Mouse (Mus musculus) CD4-positive, CD25-positive, alpha-beta regulatory T cell, adult 2 months (primary cell): ENCODE measurements around the gene Gipc1.

Experiments used
- DNase-seq: peaks from one replicate; pipeline ENCODE4 v3.0.0-alpha.2; 2012; ENCODE audit warnings: low read depth, low spot score

The Gipc1 gene

GRCm38 (mm10) chr8:83648031-83648430 is 4.4 kb upstream of the Gipc1 start:
- no peak for DNase-seq

DNA sequence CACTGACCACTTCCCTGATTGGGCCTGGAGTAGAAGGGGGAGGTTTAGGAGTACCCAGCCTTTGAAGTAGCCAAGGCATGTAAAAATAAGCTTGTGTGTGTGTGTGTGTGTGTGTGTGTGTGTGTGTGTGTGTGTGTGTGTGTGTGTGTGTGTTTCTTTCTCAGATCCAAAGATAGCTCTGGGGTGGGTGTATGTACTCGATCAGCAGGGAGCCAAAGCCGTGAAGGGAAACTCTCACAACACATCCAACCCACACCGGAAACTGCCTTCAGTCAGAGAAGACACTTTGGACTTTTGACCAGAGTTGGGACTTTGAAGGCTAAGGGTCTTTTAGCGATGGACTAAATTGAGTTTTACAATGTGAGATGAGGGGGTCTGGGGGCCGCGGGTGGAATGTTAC is 2.8 kb upstream of the Gipc1 start:
- DNase-seq, result no peak

DNA sequence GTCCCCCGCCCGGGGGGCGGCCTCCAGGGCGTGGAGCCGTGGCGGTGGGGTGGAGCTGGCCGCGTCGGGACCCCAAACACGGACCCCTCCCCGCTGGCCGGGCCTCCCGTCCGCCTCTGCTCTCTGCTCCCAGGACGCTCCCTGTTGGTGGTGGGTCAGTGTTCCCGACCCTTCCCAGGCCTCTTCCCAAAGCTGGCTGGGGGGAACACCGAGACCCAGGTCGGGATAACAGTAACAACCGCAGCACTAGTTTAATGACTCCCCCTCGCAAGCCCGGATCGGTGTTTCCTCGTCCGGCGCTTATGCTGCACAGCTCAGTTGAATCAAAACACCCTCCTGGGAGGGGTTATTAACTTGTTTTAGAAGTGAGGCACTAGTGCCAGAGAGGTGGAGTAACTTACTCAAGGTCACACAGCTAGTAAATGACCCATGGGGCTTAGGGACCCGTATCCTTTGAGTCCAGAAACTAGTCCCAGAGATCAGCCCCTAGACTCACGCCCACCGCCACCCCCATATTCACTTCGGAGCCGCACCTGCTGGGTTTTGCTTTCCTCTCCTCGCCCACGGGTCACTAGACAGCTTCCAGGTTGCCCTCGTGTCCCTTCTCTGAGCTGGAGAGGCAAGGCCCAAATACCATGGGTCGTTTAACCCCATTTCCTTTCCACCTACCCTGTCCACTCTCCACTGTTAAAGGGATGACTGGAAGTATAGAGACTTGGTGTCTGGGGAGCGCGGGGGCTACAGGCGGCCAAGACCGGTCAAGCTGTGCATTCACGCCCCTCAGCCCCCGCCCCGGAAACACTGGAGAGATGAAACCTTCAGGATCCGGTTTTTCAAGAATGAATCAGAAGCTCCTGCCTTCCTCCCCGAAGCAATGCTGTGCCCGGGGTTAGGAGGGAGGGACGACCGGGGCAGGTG is 526 bp downstream of the Gipc1 start:
- DNase-seq, result peak; percentile 37

DNA sequence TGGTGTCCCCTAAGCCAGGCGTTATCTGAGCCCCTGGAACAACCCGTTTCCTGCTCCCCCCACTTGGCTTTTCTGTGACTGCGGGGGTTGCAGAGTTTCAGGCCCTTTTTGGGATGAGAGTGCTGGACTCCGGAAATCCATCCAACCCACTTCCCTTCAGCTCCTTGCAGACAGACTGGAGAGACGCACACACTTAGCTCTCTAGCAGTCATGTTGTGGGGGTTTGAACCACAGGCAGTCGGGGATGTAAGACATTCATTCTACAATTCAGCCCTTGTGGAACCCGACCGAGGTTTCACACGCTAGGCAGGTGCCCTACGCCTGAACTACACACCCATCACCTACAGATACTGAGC is 1.2 kb downstream of the Gipc1 start:
- DNase-seq, result peak; percentile 26

GRCm38 (mm10) chr8:83654725-83655124 is 2.2 kb downstream of the Gipc1 start:
- DNase-seq, result no peak

DNA sequence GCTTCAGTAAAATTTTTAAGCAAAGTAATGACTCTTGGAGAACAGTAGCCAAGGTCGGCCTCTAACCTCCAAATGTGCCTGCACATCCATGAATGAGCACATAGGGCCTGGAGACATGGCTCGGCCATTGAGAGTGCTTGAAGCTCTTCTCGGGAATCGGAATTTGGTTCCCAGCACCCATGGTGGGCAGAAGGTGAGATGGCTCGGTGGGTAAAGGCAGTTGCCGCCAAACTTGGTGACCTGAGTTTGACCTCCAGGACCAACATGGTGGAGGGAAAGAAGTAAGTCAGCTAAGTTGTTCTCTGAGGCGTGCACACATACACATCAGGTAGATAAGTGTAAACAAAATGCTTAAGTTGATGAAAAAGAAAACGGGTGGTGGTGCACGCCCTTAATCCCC is 3.6 kb downstream of the Gipc1 start:
- DNase-seq, result no peak

- DNase-seq, result no peak
Observed at GRCm38 (mm10) chr8:83656484-83657246, 4.2 kb downstream of the Gipc1 start.

GRCm38 (mm10) chr8:83660545-83660944 is 8.1 kb downstream of the Gipc1 start:
- DNase-seq, result no peak

GRCm38 (mm10) chr8:83660995-83661680 is 8.7 kb downstream of the Gipc1 start:
- no peak for DNase-seq

DNA sequence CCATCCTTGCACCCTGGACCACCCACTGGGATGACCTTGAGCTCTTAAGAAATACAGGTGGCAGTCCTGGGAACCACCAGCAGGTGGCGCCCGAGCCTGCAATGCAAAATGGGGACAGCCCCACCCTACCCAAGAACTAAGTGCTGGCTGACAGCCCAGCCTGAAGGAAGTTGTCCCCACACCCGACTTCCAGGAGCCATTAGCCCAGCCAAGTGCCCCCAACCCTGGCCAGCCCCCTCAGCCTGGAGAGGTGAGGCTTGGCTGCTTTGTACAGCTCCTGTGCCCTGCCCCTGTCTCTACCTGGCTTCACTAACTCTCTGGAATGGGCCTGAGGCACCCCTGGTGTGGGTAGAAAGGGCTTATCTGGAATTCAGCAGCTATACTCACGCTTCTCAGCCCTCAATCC is 9.9 kb downstream of the Gipc1 start:
- peak; percentile 93 for DNase-seq

GRCm38 (mm10) chr8:83664096-83664495 is 11.6 kb downstream of the Gipc1 start:
- no peak for DNase-seq

DNA sequence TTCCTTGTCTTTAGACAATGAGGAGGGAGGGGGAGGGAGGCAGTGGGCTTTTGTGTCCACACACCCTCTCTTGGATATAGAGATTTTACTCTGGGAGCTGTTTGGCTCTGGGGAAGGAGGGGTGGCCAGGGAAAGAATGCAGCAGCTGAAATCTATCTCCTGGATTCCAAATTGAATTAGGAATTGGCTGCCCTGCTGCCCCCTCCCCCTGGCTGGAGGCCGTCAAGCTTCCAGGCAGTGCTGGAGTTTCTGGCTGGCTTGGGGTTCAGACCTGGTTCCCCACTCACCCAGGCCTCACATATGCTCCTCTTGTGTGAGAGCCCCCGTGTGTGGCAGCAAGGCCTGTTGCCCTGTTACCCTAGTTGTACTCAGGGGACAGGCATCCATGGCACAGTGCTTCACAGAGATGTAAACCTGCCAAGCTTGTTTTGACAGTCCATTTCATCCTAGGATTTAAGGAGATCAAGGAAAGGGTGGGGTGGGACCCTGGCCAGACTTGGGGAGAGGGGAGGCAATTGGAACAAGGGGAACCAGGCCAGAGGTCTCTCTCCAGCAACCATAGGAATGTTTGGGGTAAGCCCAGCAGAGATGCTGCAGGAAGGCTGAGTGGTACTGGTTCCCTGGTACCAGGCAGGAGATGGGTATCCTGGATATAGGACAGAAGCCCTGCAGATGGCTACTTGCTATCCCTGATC is 12.6 kb downstream of the Gipc1 start:
- DNase-seq, result no peak

- DNase-seq, result peak; percentile 23
Observed at GRCm38 (mm10) chr8:83665969-83666865, 13.7 kb downstream of the Gipc1 start, which contains the start of gene Ptger1. Ptger1 (plus strand) TSS chr8:83666678.

- DNase-seq, result no peak
Observed at GRCm38 (mm10) chr8:83666866-83667234, 14.4 kb downstream of the Gipc1 start.

- no peak for DNase-seq
Observed at GRCm38 (mm10) chr8:83667526-83667925, 15.0 kb downstream of the Gipc1 start.

- DNase-seq, result peak; percentile 70
Observed at GRCm38 (mm10) chr8:83668010-83668916, 15.8 kb downstream of the Gipc1 start.

- no peak for DNase-seq
Observed at GRCm38 (mm10) chr8:83669013-83669412, 16.5 kb downstream of the Gipc1 start.

- DNase-seq, result no peak
Observed at GRCm38 (mm10) chr8:83672936-83673335, 20.5 kb downstream of the Gipc1 start.

DNA sequence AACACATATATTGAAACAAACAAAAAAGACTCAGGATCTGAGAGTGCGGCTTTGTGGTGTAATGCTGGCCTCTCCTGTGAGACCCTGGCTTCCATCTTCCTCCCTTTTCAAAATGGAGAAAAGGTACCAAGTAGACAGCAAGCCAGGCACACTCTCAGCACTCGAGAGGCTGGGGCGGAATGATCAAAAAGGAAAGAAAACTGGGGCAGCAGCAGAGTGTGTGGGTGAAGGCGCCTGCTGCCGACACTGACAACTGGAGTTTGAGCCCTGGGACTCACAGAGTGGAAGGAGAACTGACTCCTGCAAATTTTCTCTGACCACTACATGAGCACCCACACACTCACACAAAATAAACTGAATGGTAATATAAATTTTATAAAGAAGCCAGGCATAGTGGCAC is 22.0 kb downstream of the Gipc1 start:
- DNase-seq, result no peak

- no peak for DNase-seq
Observed at GRCm38 (mm10) chr8:83679866-83680265, 27.4 kb downstream of the Gipc1 start.
